Mouse (Mus musculus) limb, embryonic 12.5 days (tissue): ENCODE results near the gene Sult6b1. TPM values are rescaled to one million over a fixed set of nuclear protein-coding genes. Genes with fewer than 3 reads are reported as not detected.

Source experiments
- polyA plus RNA-seq: library from polyadenylated mRNA; unstranded; fragments of >200 nt; fragmentation: Nextera tagmentation; extraction: Ambion mirVana; gene quantifications from 2 replicates; pipeline ENCODE4 v1.2.1, GENCODE M21; 2016

Gene Sult6b1
- polyA plus RNA-seq, 1 experiment from 2014 or later: 0.10 TPM

Other genes with a start within 250 kb of the Sult6b1 start
- 6.1 and 6.7 TPM in 2 replicates for gene Strn, start 169.8 kb downstream of the Sult6b1 start, polyA plus RNA-seq
- gene Heatr5b, start 71.6 kb downstream of the Sult6b1 start, polyA plus RNA-seq: 15.9 and 21.6 TPM in 2 replicates
- gene Gpatch11, start 71.4 kb downstream of the Sult6b1 start, polyA plus RNA-seq: 48.2 and 52.4 TPM in 2 replicates
- 16.1 TPM in 2 replicates for gene Eif2ak2, start 24.4 kb downstream of the Sult6b1 start, polyA plus RNA-seq
- gene Cebpzos, start 9.5 kb upstream of the Sult6b1 start, polyA plus RNA-seq: 106 and 107 TPM in 2 replicates
- 70.8 and 73.4 TPM in 2 replicates for gene Cebpz, start 30.1 kb upstream of the Sult6b1 start, polyA plus RNA-seq
- gene Ndufaf7, start 30.1 kb upstream of the Sult6b1 start, polyA plus RNA-seq: 50.7 and 59.4 TPM in 2 replicates
- gene Prkd3, start 113.8 kb upstream of the Sult6b1 start, polyA plus RNA-seq: 56.8 and 57.6 TPM in 2 replicates
- 2.6 and 3.1 TPM in 2 replicates for gene Qpct, start 144.9 kb upstream of the Sult6b1 start, polyA plus RNA-seq